Mouse (Mus musculus): ENCODE measurements at regions not wholly inside any gene's neighbourhood (a gene's known extent, or its start where the extent isn't known, plus 50 kb on each side); places are given as distances from the start of the nearest gene placed in this dataset.

GRCm38 (mm10) chr2:128386846-128387621, 204.0 kb upstream of the Spdye4c start:
- Histone ChIP-seq H3K4me3 (ENCODE audit: low read length) (no peak overlapping the region), H3K9me3 (ENCODE audit: control insufficient read depth, low read length) (no peaks in the 10 kb centered on the region), H3K9ac (ENCODE audit: low read length) (no peak overlapping the region), H3K4me2 (ENCODE audit: low read depth, low read length) (no peak overlapping the region), H3K36me3 (ENCODE audit: control insufficient read depth, insufficient read depth, low read length) (no peaks in the 10 kb centered on the region), H3K27ac (ENCODE audit: low read length) (no peak overlapping the region), H3K4me1 (replicated peaks; ENCODE audit: control insufficient read depth, insufficient read depth, low read length) (peaks cover 15% of the 10 kb centered on the region), H3K27me3 (ENCODE audit: control insufficient read depth, insufficient read depth, low read depth, low read length) (no peaks in the 10 kb centered on the region)
- no peak for ATAC-seq (ENCODE audit: low read depth)
- WGBS, result 56% methylated on average over 4 of the region's 4 CpGs

- Histone ChIP-seq H3K27me3 (ENCODE audit: control insufficient read depth, insufficient read depth, low read depth, low read length) (no peaks in the 10 kb centered on the region), H3K4me1 (replicated peaks; ENCODE audit: control insufficient read depth, insufficient read depth, low read length) (peaks cover 20% of the 10 kb centered on the region), H3K4me3 (ENCODE audit: low read length) (no peak overlapping the region), H3K9ac (ENCODE audit: low read length) (no peak overlapping the region), H3K36me3 (ENCODE audit: control insufficient read depth, insufficient read depth, low read length) (no peaks in the 10 kb centered on the region), H3K4me2 (ENCODE audit: low read depth, low read length) (no peak overlapping the region), H3K27ac (ENCODE audit: low read length) (no peak overlapping the region), H3K9me3 (ENCODE audit: control insufficient read depth, low read length) (no peaks in the 10 kb centered on the region)
- ATAC-seq (ENCODE audit: low read depth), result no peak
- 78% methylated on average over 8 of the region's 8 CpGs for WGBS
Observed at GRCm38 (mm10) chr2:128387851-128388471, 203.0 kb upstream of the Spdye4c start.

- no peak overlapping the region for H3K4me2 ChIP-seq (ENCODE audit: low read depth, low read length)
- peaks cover 21% of the 10 kb centered on the region for H3K4me1 ChIP-seq (replicated peaks; ENCODE audit: control insufficient read depth, insufficient read depth, low read length)
- H3K27me3 ChIP-seq (ENCODE audit: control insufficient read depth, insufficient read depth, low read depth, low read length), result no peaks in the 10 kb centered on the region
- no peaks in the 10 kb centered on the region for H3K9me3 ChIP-seq (ENCODE audit: control insufficient read depth, low read length)
- H3K27ac ChIP-seq (ENCODE audit: low read length), result no peak overlapping the region
- no peak overlapping the region for H3K9ac ChIP-seq (ENCODE audit: low read length)
- peak; percentile 77; the same call in 1 of the 2 replicates for ATAC-seq (ENCODE audit: low read depth)
- WGBS, result 23% methylated on average over 7 of the region's 7 CpGs
- no peaks in the 10 kb centered on the region for H3K36me3 ChIP-seq (ENCODE audit: control insufficient read depth, insufficient read depth, low read length)
- no peak overlapping the region for H3K4me3 ChIP-seq (ENCODE audit: low read length)
Observed at GRCm38 (mm10) chr2:128388883-128389470, 202.0 kb upstream of the Spdye4c start.

GRCm38 (mm10) chr2:128392344-128392743, 198.7 kb upstream of the Spdye4c start:
- H3K4me1 ChIP-seq (replicated peaks; ENCODE audit: control insufficient read depth, insufficient read depth, low read length), result peaks cover 36% of the 10 kb centered on the region
- no peaks in the 10 kb centered on the region for H3K9me3 ChIP-seq (ENCODE audit: control insufficient read depth, low read length)
- H3K36me3 ChIP-seq (ENCODE audit: control insufficient read depth, insufficient read depth, low read length), result no peaks in the 10 kb centered on the region
- ATAC-seq (ENCODE audit: low read depth), result no peak
- no peak overlapping the region for H3K9ac ChIP-seq (ENCODE audit: low read length)
- 0 out of 2 replicates have a peak overlapping the region, but pooled peaks have one; percentile 13 for H3K4me2 ChIP-seq (ENCODE audit: low read depth, low read length)
- no peak overlapping the region for H3K27ac ChIP-seq (ENCODE audit: low read length)
- H3K27me3 ChIP-seq (ENCODE audit: control insufficient read depth, insufficient read depth, low read depth, low read length), result no peaks in the 10 kb centered on the region
- no peak overlapping the region for H3K4me3 ChIP-seq (ENCODE audit: low read length)
- WGBS, result 18% methylated on average over 9 of the region's 9 CpGs

GRCm38 (mm10) chr2:128393401-128393800, 197.6 kb upstream of the Spdye4c start:
- H3K9me3 ChIP-seq (ENCODE audit: control insufficient read depth, low read length), result no peaks in the 10 kb centered on the region
- H3K27ac ChIP-seq (ENCODE audit: low read length), result no peak overlapping the region
- no peaks in the 10 kb centered on the region for H3K27me3 ChIP-seq (ENCODE audit: control insufficient read depth, insufficient read depth, low read depth, low read length)
- H3K4me1 ChIP-seq (replicated peaks; ENCODE audit: control insufficient read depth, insufficient read depth, low read length), result peaks cover 36% of the 10 kb centered on the region
- no peak for ATAC-seq (ENCODE audit: low read depth)
- no peak overlapping the region; the same call in 1 of the 2 replicates for H3K4me2 ChIP-seq (ENCODE audit: low read depth, low read length)
- no peak overlapping the region for H3K4me3 ChIP-seq (ENCODE audit: low read length)
- no peaks in the 10 kb centered on the region for H3K36me3 ChIP-seq (ENCODE audit: control insufficient read depth, insufficient read depth, low read length)
- H3K9ac ChIP-seq (ENCODE audit: low read length), result no peak overlapping the region
- 31% methylated on average over 8 of the region's 8 CpGs for WGBS

GRCm38 (mm10) chr2:128393921-128394320, 197.1 kb upstream of the Spdye4c start:
- no peak for ATAC-seq (ENCODE audit: low read depth)
- no peak overlapping the region for H3K4me2 ChIP-seq (ENCODE audit: low read depth, low read length)
- H3K4me1 ChIP-seq (replicated peaks; ENCODE audit: control insufficient read depth, insufficient read depth, low read length), result peaks cover 32% of the 10 kb centered on the region

GRCm38 (mm10) chr2:128395308-128396007, 195.6 kb upstream of the Spdye4c start:
- ATAC-seq (ENCODE audit: low read depth), result peak; percentile 41; the same call in 1 of the 2 replicates

More at GRCm38 (mm10) chr2:128393921-128394320, 197.1 kb upstream of the Spdye4c start:
- no peaks in the 10 kb centered on the region for H3K27me3 ChIP-seq (ENCODE audit: control insufficient read depth, insufficient read depth, low read depth, low read length)
- no peak overlapping the region for H3K27ac ChIP-seq (ENCODE audit: low read length)
- H3K9me3 ChIP-seq (ENCODE audit: control insufficient read depth, low read length), result no peaks in the 10 kb centered on the region
- H3K36me3 ChIP-seq (ENCODE audit: control insufficient read depth, insufficient read depth, low read length), result no peaks in the 10 kb centered on the region
- no peak overlapping the region for H3K4me3 ChIP-seq (ENCODE audit: low read length)
- H3K9ac ChIP-seq (ENCODE audit: low read length), result no peak overlapping the region
- WGBS, result 71% methylated on average over 5 of the region's 5 CpGs

GRCm38 (mm10) chr2:128396008-128396346, 195.0 kb upstream of the Spdye4c start:
- 1% methylated on average over 9 of the region's 9 CpGs for WGBS
- no peaks in the 10 kb centered on the region for H3K9me3 ChIP-seq (ENCODE audit: control insufficient read depth, low read length)
- H3K4me2 ChIP-seq (ENCODE audit: low read depth, low read length), result no peak overlapping the region
- H3K4me1 ChIP-seq (replicated peaks; ENCODE audit: control insufficient read depth, insufficient read depth, low read length), result peaks cover 24% of the 10 kb centered on the region
- H3K27me3 ChIP-seq (ENCODE audit: control insufficient read depth, insufficient read depth, low read depth, low read length), result no peaks in the 10 kb centered on the region
- H3K9ac ChIP-seq (ENCODE audit: low read length), result no peak overlapping the region
- ATAC-seq (ENCODE audit: low read depth), result peak; percentile 92
- no peak overlapping the region for H3K4me3 ChIP-seq (ENCODE audit: low read length)
- H3K36me3 ChIP-seq (ENCODE audit: control insufficient read depth, insufficient read depth, low read length), result no peaks in the 10 kb centered on the region
- no peak overlapping the region for H3K27ac ChIP-seq (ENCODE audit: low read length)

More at GRCm38 (mm10) chr2:128395308-128396007, 195.6 kb upstream of the Spdye4c start:
- Histone ChIP-seq H3K4me1 (replicated peaks; ENCODE audit: control insufficient read depth, insufficient read depth, low read length) (peaks cover 25% of the 10 kb centered on the region), H3K27me3 (ENCODE audit: control insufficient read depth, insufficient read depth, low read depth, low read length) (no peaks in the 10 kb centered on the region), H3K9me3 (ENCODE audit: control insufficient read depth, low read length) (no peaks in the 10 kb centered on the region), H3K9ac (ENCODE audit: low read length) (peak overlapping the region; percentile 8; the same call in 1 of the 2 replicates), H3K4me2 (ENCODE audit: low read depth, low read length) (no peak overlapping the region), H3K27ac (ENCODE audit: low read length) (no peak overlapping the region), H3K36me3 (ENCODE audit: control insufficient read depth, insufficient read depth, low read length) (no peaks in the 10 kb centered on the region), H3K4me3 (ENCODE audit: low read length) (no peak overlapping the region)
- WGBS, result 41% methylated on average over 4 of the region's 4 CpGs

- H3K4me1 ChIP-seq (replicated peaks; ENCODE audit: control insufficient read depth, insufficient read depth, low read length), result peaks cover 17% of the 10 kb centered on the region
- WGBS, result 60% methylated on average over 8 of the region's 8 CpGs
- H3K4me2 ChIP-seq (ENCODE audit: low read depth, low read length), result no peak overlapping the region
- no peak for ATAC-seq (ENCODE audit: low read depth)
- H3K9me3 ChIP-seq (ENCODE audit: control insufficient read depth, low read length), result no peaks in the 10 kb centered on the region
- no peaks in the 10 kb centered on the region for H3K36me3 ChIP-seq (ENCODE audit: control insufficient read depth, insufficient read depth, low read length)
- no peak overlapping the region for H3K27ac ChIP-seq (ENCODE audit: low read length)
- no peak overlapping the region for H3K9ac ChIP-seq (ENCODE audit: low read length)
- no peak overlapping the region for H3K4me3 ChIP-seq (ENCODE audit: low read length)
- H3K27me3 ChIP-seq (ENCODE audit: control insufficient read depth, insufficient read depth, low read depth, low read length), result no peaks in the 10 kb centered on the region
Observed at GRCm38 (mm10) chr2:128401359-128401758, 189.7 kb upstream of the Spdye4c start.

All from lung, embryonic 16.5 days (tissue).